Mouse (Mus musculus) right cerebral cortex, postnatal 14 days (tissue): ENCODE data around the gene Agpat4.

Source experiments
- DNase-seq: peaks from one replicate; pipeline ENCODE4 v3.0.0; 2022

The Agpat4 gene

DNA sequence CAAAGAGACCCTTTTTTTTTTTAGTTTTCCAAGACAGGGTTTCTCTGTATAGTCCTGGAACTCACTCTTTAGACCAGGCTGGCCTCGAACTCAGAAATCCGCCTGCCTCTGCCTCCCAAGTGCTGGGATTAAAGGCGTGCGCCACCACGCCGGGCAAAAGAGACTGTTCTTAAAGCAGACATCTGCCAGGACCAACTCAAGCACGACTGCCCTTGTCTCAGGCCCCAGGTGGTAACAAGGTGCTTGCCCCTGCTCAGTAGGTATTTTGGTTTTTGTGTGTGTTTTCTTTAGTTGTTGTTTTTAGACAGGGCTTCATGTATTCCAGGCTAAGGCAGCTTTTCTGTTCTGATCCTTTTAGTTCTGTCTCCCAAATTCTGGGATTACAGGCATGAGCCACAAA is 43.4 kb downstream of the Agpat4 start:
- DNase-seq = no peak

DNA sequence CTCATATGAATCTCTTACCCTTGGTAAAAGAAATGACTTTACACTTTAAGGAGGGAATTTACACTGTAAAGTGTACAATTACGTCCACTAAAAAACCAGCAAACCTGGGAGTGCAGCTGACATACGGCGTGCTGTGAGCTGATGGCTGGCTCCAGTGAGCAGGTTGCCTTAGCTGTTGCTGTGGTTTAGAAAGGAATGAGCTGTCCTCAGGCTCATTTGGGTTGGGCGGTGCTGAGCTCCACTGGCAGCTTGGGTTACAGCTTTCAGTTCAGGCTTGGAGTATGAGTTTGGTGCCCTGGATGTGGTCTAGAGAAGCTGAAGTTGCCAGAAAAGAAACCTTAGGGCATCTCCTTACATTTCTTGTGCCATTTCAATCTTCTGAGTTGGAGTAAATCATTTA is 44.3 kb downstream of the Agpat4 start:
- DNase-seq = no peak

GRCm38 (mm10) chr17:12163403-12163802 is 44.9 kb downstream of the Agpat4 start:
- DNase-seq = no peak

GRCm38 (mm10) chr17:12163903-12164302 is 45.4 kb downstream of the Agpat4 start:
- DNase-seq = no peak

DNA sequence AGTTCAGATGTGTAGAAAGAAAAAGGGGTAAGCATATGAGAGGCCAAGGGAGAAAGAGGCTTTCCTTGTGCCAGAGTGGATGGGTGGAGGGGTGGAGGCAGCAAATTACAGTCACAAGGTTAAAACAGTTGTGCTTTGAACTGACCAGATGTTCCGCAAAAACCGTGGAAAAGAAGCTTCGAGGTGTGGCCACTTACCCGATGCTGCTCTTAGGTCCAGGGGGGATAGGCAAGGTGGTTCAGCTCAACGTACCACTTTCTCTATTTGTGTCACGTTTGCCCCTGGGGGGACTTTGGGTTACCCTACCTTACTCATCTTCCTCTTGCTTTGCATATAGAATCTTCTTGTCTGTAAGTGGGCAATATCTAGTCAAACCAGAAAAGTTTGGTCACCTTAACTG is 46.0 kb downstream of the Agpat4 start:
- no peak for DNase-seq

DNA sequence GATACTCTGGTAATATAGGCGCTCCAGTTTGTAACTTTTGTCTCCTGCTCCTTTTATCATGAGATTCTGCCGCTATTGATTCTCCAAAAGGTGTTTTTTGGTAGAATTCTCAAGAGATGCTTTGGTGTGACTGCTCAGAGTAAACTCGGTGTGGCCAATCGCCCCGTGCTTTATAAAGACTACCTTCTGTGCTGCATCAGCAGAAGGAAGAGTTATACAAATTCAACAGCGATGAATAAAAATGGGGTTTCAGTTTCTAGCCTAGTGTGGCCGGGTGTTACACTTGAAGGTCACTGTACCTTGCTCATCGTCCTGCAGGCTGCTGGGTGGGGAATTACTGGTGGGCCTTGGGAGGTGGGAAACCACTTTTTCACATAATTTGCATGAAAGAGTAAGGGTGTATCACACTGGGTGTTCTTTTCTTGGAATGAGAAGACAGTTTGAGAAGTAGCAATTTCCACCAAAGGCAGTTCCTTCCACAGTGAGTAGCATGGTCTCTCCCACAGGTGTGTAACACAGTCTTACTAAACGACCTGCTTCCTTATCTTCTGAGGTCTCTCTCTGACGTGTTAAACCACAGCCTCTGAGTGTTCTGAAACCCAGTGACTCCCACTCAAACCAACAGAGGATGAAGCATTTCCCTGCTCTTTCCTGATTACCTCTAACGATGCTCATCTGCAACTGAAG is 46.6 kb downstream of the Agpat4 start:
- no peak for DNase-seq

DNA sequence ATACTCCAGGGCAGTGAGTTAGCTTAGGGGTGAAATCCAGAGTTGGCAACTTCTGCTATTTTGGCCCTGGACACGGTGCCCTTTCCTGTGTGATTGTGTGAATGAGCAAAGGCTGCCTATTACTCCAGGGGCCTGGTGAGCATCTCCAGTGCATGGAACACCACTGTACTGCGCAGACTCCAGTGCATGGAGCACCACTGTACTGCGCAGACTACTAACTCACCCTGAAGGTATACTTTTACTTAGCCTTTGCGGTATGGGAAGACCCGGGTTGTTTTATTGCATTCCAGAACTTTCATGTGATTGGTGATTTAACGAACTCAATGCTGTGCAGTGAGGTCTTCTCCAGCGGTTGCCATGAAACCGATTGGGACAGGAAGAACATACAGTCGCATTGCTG is 47.2 kb downstream of the Agpat4 start:
- DNase-seq = no peak

- DNase-seq = no peak
Observed at GRCm38 (mm10) chr17:12168536-12168935, 50.0 kb downstream of the Agpat4 start.

DNA sequence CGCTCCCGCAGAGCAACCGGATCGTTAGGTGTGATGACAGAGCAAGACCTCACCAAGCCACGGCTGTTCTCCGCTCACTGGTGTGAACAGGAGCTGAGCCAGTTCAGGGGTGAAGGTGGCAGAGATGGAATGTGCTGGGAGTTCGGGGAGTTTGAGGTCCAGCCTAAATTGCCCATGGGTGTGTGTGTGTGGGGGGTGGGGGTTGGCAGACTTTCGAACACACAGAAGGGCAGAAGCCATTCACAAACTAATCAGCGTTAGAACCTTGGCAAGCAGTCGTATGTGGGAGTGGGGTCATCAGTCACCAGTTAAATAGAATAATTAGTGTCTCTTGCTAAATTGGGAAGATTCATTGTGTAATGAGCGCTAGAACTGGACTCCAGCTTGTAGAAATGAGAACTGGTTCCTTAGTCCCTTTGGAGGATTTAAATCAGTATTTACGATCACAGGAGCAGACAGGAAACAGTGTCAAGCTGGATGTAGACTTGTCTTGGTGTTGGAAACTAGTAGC is 50.9 kb downstream of the Agpat4 start:
- DNase-seq = no peak

DNA sequence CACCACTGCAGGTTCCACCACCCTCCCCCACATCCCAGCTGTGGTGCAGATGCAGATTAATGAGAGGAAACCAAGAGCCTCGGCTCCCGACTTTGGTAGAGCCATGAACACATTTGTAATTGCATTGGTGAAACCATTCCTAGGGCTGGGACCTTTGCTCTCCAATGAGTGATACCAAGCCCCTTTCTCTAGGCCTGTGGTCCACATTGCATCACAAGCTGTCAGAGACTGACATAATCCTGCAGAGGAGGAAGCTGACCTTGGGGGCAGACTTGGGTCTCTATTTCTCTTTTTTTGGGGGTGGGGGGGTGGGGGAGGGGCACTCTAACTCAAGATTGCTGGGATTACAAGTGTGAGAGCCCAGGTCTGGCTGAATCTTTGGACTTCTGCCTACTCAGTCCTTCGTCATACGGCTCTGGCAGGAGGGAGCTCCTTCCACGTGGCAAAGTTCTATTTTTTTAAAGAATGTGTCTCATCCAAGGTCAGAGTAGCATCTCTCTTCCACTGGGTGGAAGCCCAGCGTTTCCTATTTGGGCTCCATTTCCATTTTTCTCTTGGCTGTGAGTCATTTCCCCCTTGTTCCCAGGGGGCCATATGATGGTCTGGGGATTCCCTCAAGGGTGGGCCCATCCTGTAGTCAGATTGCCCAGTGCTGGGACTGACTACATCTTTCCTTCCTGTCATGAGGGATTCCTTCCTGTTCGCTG is 52.4 kb downstream of the Agpat4 start:
- no peak for DNase-seq

DNA sequence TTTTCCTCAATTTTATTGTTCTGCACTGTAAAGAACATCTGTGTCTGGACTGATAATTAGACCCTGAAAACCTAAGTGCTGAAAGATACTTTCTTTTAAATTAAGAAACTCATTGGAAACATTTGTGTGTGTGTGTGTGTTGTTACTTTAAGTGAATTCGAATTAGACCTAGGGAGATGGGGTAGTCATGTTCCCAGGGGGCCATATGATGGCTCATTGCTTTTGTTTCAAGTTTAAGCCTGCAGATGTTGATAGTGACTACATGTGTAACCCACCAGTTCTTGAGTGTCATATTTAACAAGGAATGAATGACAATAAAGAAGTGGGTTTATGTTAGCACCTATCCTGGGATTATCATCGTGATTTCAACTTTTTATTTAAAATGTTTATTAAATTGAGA is 53.2 kb downstream of the Agpat4 start:
- DNase-seq = no peak

DNA sequence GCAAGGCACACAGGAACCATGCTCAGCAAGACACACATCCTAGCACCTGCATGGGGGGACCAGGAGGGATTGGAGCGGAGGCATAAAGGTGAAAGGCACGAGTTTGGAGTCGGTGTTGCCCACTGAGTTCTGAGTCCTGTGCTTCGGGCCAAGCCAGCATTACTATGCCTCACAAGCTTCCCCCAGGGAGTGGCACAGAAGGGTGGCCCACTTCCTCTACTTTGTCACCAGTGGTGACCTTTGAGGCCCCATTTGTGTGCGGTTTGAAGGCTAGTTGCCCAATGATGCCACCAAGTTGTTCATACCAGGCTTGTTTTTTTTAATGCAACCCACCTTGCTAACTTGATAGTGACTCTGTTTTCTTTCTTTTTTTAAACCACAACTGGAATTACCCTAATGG is 55.7 kb downstream of the Agpat4 start:
- no peak for DNase-seq

- no peak for DNase-seq
Observed at GRCm38 (mm10) chr17:12174896-12175295, 56.4 kb downstream of the Agpat4 start.

DNA sequence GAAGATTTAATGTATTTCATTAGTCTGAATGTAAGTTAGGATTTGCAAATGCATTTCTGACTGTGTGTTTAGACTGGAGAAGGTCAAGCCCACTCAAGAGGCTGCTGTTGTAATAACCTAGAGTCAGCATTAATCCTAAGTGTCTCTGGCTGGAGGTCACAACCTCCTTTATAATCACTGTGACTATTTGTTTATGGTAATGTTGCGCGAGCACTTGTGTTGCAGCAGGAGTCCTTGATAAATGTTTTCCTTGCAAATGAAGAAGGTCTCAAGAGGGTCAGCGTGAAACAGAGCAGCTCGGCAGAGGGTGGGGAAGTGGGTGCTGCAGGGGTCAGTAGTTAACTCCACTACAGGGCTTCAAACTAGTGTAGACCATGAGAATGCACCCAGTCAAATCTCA is 57.1 kb downstream of the Agpat4 start:
- DNase-seq = no peak

GRCm38 (mm10) chr17:12179339-12179738 is 60.8 kb downstream of the Agpat4 start:
- no peak for DNase-seq

DNA sequence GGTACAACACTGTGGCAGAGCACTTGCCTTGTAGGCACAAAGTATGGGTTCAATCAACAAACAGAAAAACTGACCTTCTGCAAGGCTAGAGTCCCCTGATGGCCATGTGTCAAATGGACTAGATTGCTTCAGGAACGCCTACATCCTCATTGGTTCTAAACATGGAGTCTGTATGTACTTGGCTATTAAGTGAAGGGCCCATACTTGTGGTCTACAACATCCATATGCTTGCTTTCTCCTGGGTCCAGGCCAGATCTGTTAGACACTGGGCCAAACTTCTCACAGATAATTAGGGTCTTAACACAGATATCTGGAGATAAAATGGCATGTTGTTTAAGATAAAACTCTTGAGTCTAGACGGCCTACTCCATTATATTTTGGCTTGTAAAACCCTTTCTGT is 61.3 kb downstream of the Agpat4 start:
- DNase-seq = no peak

DNA sequence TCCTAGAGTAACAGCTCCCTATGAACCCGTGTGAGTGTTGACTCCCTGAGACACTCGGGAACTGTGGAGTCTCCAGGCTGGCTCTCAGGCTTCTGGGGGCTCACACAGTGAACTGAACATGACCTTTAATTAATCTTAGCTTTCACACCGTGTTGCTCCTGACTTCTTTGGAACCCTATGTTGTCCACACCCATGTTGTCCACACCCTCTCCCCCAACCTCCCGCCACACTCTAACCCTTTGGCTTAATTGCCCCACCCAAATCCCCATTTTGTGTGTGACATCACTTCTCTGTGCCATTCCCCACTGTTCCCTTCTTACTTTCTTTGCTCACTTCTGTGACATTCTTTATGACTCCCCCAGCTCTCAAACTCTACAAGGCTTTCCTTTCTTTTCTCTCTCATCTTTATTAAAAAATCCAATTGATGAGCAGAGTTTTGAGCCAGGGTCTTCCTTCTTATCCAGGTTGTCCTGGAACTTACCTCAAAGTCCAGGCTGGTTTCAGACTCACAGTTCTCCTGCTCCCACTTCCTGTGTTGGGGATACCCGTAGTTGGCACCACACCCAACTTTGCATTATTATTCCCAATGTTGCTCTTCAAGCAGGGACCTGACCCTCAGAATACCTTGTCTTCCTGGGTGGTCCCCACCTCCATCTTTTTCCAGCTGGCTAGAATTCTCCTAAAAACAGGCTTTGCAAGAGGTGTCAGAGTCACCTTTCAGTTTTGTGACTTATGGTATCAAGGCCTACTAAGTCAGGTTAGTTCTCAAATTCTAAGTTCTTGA is 64.4 kb downstream of the Agpat4 start:
- DNase-seq = no peak

- DNase-seq = no peak
Observed at GRCm38 (mm10) chr17:12184283-12184682, 65.8 kb downstream of the Agpat4 start.

DNA sequence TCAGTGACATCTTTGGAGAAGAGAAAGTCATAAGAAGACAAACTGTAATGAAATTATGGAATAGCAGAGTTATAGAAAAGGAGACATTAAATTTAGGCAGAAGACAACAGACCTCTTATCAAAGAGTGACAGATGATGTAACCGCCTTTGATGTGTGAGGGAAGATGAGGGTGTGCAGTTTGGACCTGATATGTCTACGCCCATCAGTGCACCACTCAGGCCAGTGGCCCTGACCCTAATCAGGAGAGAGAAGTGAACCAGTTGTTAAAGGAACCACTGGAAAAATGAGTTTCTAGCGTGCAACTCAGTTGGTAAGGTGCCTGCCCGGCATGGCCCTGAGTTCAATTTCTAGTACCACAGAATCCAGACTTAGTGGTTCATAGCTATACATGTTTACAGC is 67.4 kb downstream of the Agpat4 start:
- no peak for DNase-seq

DNA sequence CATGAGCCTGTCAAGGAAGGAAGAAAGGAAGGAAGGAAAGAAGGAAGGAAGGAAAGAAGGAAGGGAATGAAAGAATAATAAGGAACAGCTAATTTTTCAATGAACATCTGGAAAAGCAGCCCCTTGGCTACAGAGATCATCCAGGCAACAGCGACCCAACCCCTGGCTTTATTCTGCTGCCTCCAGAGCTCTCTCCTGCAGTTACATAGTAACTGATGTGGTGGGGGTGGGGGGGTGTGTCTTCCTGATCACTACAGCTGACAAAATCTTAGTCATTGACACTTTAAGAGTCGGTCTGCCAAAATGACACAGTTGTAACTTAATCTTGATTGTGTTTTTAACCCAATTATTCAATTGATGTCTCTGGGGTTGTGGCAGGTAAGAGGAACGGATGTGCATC is 67.8 kb downstream of the Agpat4 start:
- no peak for DNase-seq

- DNase-seq = no peak
Observed at GRCm38 (mm10) chr17:12187782-12188181, 69.3 kb downstream of the Agpat4 start.

GRCm38 (mm10) chr17:12195137-12195536 is 76.6 kb downstream of the Agpat4 start:
- no peak for DNase-seq

DNA sequence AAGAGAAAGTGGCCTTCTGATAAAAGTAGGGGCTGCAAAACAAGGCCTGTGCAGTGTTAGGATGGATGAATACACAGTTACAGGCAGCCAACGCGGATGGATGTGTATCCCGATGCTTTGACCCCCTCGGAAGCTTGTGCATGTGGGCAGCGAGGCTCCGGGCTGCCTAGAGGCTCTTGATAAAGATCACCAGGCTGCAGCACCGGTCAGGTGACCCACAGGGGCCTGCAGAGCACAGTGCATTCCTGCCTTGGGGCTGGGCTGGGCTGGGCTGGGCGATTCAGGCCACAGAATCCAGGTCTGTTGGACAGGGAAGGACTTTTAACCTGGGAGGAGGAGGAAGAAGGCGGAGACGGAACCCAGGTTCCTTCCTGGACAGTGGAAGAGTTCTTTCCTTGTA is 77.1 kb downstream of the Agpat4 start:
- no peak for DNase-seq

GRCm38 (mm10) chr17:12199933-12200332 is 81.4 kb downstream of the Agpat4 start:
- DNase-seq = no peak
